Mouse (Mus musculus) myocyte (in vitro differentiated cells): ENCODE measurements around the gene Tmem234. TPM values are rescaled to one million over a fixed set of nuclear protein-coding genes. Genes with fewer than 3 reads are reported as not detected.

ENCODE experiments used
- H3K27me3 ChIP-seq: one replicate; pipeline ENCODE4 v1.6.1; 2011; ENCODE audit not compliant: control insufficient read depth, insufficient read depth, insufficient read length
- H3K36me3 ChIP-seq: one replicate; pipeline ENCODE4 v1.6.1; 2011; ENCODE audit not compliant: control insufficient read depth, insufficient read depth
- H3K4me2 ChIP-seq: one replicate; pipeline ENCODE4 v1.6.1; 2011; ENCODE audit warnings: low read depth, control low read depth
- H3K4me3 ChIP-seq: one replicate; pipeline ENCODE4 v1.5.1; 2011; ENCODE audit warnings: mild to moderate bottlenecking, control low read depth, moderate library complexity
- H3K79me2 ChIP-seq: one replicate; pipeline ENCODE4 v1.6.1; 2011; ENCODE audit not compliant: control insufficient read depth, insufficient read depth
- H3ac ChIP-seq: one replicate; pipeline ENCODE4 v1.6.1; 2011; ENCODE audit not compliant: control insufficient read depth, insufficient read length
- CEBPB ChIP-seq: IDR thresholded peaks from 2 replicates; pipeline ENCODE4 v1.6.1; 2011; ENCODE audit warnings: mild to moderate bottlenecking, moderate library complexity; ENCODE audit not compliant: poor library complexity, insufficient read depth, severe bottlenecking
- E2F4 ChIP-seq: IDR thresholded peaks from one replicate; pipeline ENCODE4 v1.6.1; 2011; ENCODE audit warnings: mild to moderate bottlenecking, control low read depth, moderate library complexity; ENCODE audit not compliant: insufficient read depth
- MAX ChIP-seq: IDR thresholded peaks from one replicate; pipeline ENCODE4 v1.6.1; 2011; ENCODE audit warnings: low read depth, mild to moderate bottlenecking, control low read depth
- MYOD1 ChIP-seq, 3 experiments: IDR thresholded peaks; one replicate each; pipeline ENCODE4 v1.6.1; 2011; ENCODE audit warnings: control low read depth in 2 of 3, low read depth in 2 of 3, mild to moderate bottlenecking in 2 of 3, moderate library complexity in 1 of 3; ENCODE audit not compliant: insufficient read length in 2 of 3, control insufficient read depth in 1 of 3
- MYOG ChIP-seq, 3 experiments: IDR thresholded peaks; one replicate each; pipeline ENCODE4 v1.6.1; 2011; ENCODE audit warnings: control low read depth in 2 of 3, low read depth in 2 of 3, mild to moderate bottlenecking in 2 of 3; ENCODE audit not compliant: insufficient read length in 2 of 3, control insufficient read depth in 1 of 3, insufficient read depth in 1 of 3
- POLR2A ChIP-seq: IDR thresholded peaks from one replicate; pipeline ENCODE4 v1.6.1; 2011; ENCODE audit warnings: low read depth, mild to moderate bottlenecking, control low read depth, moderate library complexity; ENCODE audit not compliant: insufficient read length
- POLR2AphosphoS2 ChIP-seq: IDR thresholded peaks from one replicate; pipeline ENCODE4 v1.6.1; 2011; ENCODE audit warnings: low read depth, control low read depth; ENCODE audit not compliant: insufficient read length
- REST ChIP-seq: IDR thresholded peaks from one replicate; pipeline ENCODE4 v1.6.1; 2011; ENCODE audit warnings: mild to moderate bottlenecking, control low read depth, moderate library complexity; ENCODE audit not compliant: insufficient read depth, insufficient read length
- SRF ChIP-seq: IDR thresholded peaks from one replicate; pipeline ENCODE4 v1.6.1; 2011; ENCODE audit warnings: low read depth; ENCODE audit not compliant: control insufficient read depth, insufficient read length
- TCF12 ChIP-seq: IDR thresholded peaks from one replicate; pipeline ENCODE4 v1.6.1; 2011; ENCODE audit warnings: mild to moderate bottlenecking, control low read depth; ENCODE audit not compliant: poor library complexity, insufficient read depth, severe bottlenecking
- TCF3 ChIP-seq: IDR thresholded peaks from one replicate; pipeline ENCODE4 v1.6.1; 2011; ENCODE audit warnings: low read depth, control low read depth; ENCODE audit not compliant: insufficient read length
- USF1 ChIP-seq: IDR thresholded peaks from one replicate; pipeline ENCODE4 v1.6.1; 2011; ENCODE audit warnings: low read depth, mild to moderate bottlenecking, control low read depth, moderate library complexity
- polyA plus RNA-seq: library from polyadenylated mRNA; unstranded; fragments of >200 nt; fragmentation: generic; extraction: Trizol; gene quantifications from one replicate; pipeline ENCODE4 v1.2.1, GENCODE M21; 2012; ENCODE audit warnings: missing spikeins

Gene Tmem234
- polyA plus RNA-seq, 1 experiment = 220 TPM

DNA sequence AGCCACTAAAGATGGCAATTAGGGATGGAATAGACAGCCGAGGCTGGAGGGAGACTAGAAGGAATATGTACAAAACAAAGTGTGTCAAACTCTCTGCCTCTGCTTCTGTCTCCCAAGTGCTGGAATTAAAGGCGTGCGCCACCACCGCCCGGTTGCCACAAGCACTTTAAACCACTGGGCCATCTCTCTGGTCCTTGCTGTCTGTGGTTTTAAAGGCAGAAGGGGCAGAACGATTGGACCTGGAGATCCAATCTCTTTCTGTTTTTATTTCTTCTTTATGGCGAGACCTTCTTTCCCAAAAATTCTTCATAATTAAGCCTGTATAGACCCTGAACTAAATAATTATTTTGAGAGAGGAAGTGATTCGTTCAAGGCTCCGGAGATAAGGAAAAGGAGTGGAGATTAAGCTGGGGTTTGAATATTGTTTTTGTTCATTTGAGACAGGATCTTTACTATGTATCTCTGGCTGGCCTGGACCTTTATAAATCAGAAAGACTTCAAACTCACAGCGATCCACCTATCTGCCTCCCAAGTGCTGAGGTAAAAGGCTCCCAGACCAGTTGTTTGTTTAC, 72.5 kb downstream of the Tmem234 start:
- Histone ChIP-seq H3ac (peak overlapping the region; percentile 50), H3K4me3 (peak overlapping the region; percentile 87), H3K36me3 (peaks cover 7% of the 10 kb centered on the region), H3K4me2 (peak overlapping the region; percentile 95), H3K27me3 (no peaks in the 10 kb centered on the region), H3K79me2 (peaks cover 39% of the 10 kb centered on the region)
- TF ChIP-seq USF1 (no peak), POLR2AphosphoS2 (no peak), SRF (no peak), TCF12 (no peak), REST (no peak), E2F4 (no peak), MAX (no peak), CEBPB (no peak), MYOG (IDR thresholded peaks at IDR 0.05; ENCODE audit: control insufficient read depth in 1 of 3, insufficient read depth in 1 of 3, insufficient read length in 2 of 3, low read depth in 2 of 3) (no peak), TCF3 (no peak), MYOD1 (IDR thresholded peaks at IDR 0.05; ENCODE audit: control insufficient read depth in 1 of 3, insufficient read length in 2 of 3, low read depth in 2 of 3) (no peak), POLR2A (no peak)

Other genes with a start within 250 kb of the Tmem234 start
- gene Zbtb8a, start 222.6 kb upstream of the Tmem234 start, polyA plus RNA-seq = 5.8 TPM
- 0.04 TPM for gene Zbtb8b, start 159.8 kb upstream of the Tmem234 start, polyA plus RNA-seq
- gene Bsdc1, start 139.1 kb upstream of the Tmem234 start, polyA plus RNA-seq = 22.9 TPM
- gene Tssk3, start 109.6 kb upstream of the Tmem234 start, polyA plus RNA-seq = not detected
- 0.10 TPM for gene Fam229a, start 109.5 kb upstream of the Tmem234 start, polyA plus RNA-seq
- gene Marcksl1, start 87.1 kb upstream of the Tmem234 start, polyA plus RNA-seq = 41.6 TPM
- 50.4 TPM for gene Hdac1, start 58.0 kb upstream of the Tmem234 start, polyA plus RNA-seq
- gene Lck, start 27.0 kb upstream of the Tmem234 start, polyA plus RNA-seq = 2.1 TPM
- 0.10 TPM for gene Fam167b, start 22.1 kb upstream of the Tmem234 start, polyA plus RNA-seq
- gene Eif3i, start within 50 bp of the Tmem234 start, polyA plus RNA-seq = 358 TPM
- 0.36 TPM for gene Dcdc2b, start 13.6 kb downstream of the Tmem234 start, polyA plus RNA-seq
- gene Iqcc, start 18.4 kb downstream of the Tmem234 start, polyA plus RNA-seq = 20.1 TPM
- 14.8 TPM for gene Ccdc28b, start 23.3 kb downstream of the Tmem234 start, polyA plus RNA-seq
- 23.6 TPM for gene Txlna, start 40.4 kb downstream of the Tmem234 start, polyA plus RNA-seq
- 32.2 TPM for gene Kpna6, start 72.1 kb downstream of the Tmem234 start, polyA plus RNA-seq
- gene Tmem39b, start 96.2 kb downstream of the Tmem234 start, polyA plus RNA-seq = 9.7 TPM
- gene Khdrbs1, start 141.6 kb downstream of the Tmem234 start, polyA plus RNA-seq = 40.4 TPM
- gene Ptp4a2, start 210.6 kb downstream of the Tmem234 start, polyA plus RNA-seq = 138 TPM